ENCODE assay signal across 5 mouse cellular contexts in genomic region chr11:72171906-72172305, GRCm38 (mm10). TPM values are rescaled to one million over a fixed set of nuclear protein-coding genes. Genes with fewer than 3 reads are reported as not detected.
"Had no signal": no experiment of that assay in that cellular context is flagged by ENCODE, and none has a peak within 500 bp of the region (broad histone marks: within the 10 kb centered on the region; RNA-seq: fewer than 3 reads in every experiment).

No protein-coding gene starts in this region.

RNA-seq across cellular contexts. Expression of gene Gm43951, which starts 34.7 kb away (rescaled TPM):
- polyA plus RNA-seq: heart, embryonic 11.5 days; heart, embryonic 14.5 days; inflammation-experienced regulatory T-cells, adult 6 months; intestine, postnatal 0 days; kidney, embryonic 14.5 days had no signal

RNA-seq across cellular contexts. Expression of gene Pitpnm3, which starts 36.3 kb away (rescaled TPM):
- polyA plus RNA-seq: inflammation-experienced regulatory T-cells, adult 6 months had no signal
